Comparison of ENCODE assay signal across 8 mouse cellular contexts in genomic region chr10:38553688-38554680, GRCm38 (mm10).
DNase-seq lines count a peak whose midpoint lies in the region; ATAC-seq lines count a peak whose summit lies in the region.

No protein-coding gene starts in this region.

- peak overlapping the region; percentile 26 for H3K9ac ChIP-seq in forebrain, embryonic 15.5 days (replicated peaks)
- H3K9ac ChIP-seq in hindbrain, embryonic 11.5 days (ENCODE audit: low read depth, low read length) = peak overlapping the region; percentile 7; the same call in 1 of the 2 replicates

- WGBS in forebrain, embryonic 15.5 days = 3% methylated on average over 18 of the region's 18 CpGs
- 5% methylated on average over 18 of the region's 18 CpGs for WGBS in hindbrain, embryonic 11.5 days

- peak overlapping the region; percentile 49 for H3K4me2 ChIP-seq in forebrain, embryonic 15.5 days (replicated peaks)
- H3K4me2 ChIP-seq in hindbrain, embryonic 11.5 days (replicated peaks; ENCODE audit: low read depth, low read length) = peak overlapping the region; percentile 31

- no peaks in the 10 kb centered on the region for H3K9me3 ChIP-seq in forebrain, embryonic 15.5 days
- no peaks in the 10 kb centered on the region for H3K9me3 ChIP-seq in hindbrain, embryonic 11.5 days (ENCODE audit: control insufficient read depth, low read length)

- H3K4me1 ChIP-seq in forebrain, embryonic 15.5 days = peaks cover 19% of the 10 kb centered on the region
- no peaks in the 10 kb centered on the region for H3K4me1 ChIP-seq in hindbrain, embryonic 11.5 days (replicated peaks; ENCODE audit: control insufficient read depth, insufficient read depth, low read length)

- peak; percentile 24 for DNase-seq in A20 (ENCODE audit: low read depth, low spot score)
- DNase-seq in c-Kit-positive CD71-negative TER-119-negative erythroid progenitor cells, embryonic 14.5 days (ENCODE audit: low read depth) = peak; percentile 3
- DNase-seq in hindbrain, embryonic 11.5 days (ENCODE audit: low spot score) = peak; percentile 84
- peak; percentile 25 to 55 for DNase-seq in left cerebral cortex, postnatal 10 days (ENCODE audit: extremely low spot score in 1 of 2, low spot score in 2 of 2)
- DNase-seq in mesoderm, embryonic 11.5 days (ENCODE audit: low read depth, low spot score) = peak; percentile 88
- peak; percentile 25 for DNase-seq in skeletal muscle tissue, adult 2 months (ENCODE audit: low read depth, low spot score)
- no peak for DNase-seq in spleen, postnatal 36 days (ENCODE audit: low spot score in 2 of 2)

- intact Hi-C loops in left cerebral cortex, postnatal 10 days (cut with DNase I) = loop anchor here (5.0 to 10.0 kb wide), 3 partner anchors 491 to 1482 kb away; partner anchors contain the start of gene Marcks

- no peaks in the 10 kb centered on the region for H3K36me3 ChIP-seq in forebrain, embryonic 15.5 days
- no peaks in the 10 kb centered on the region for H3K36me3 ChIP-seq in hindbrain, embryonic 11.5 days (ENCODE audit: control insufficient read depth, insufficient read depth, low read length)

- H3K27me3 ChIP-seq in forebrain, embryonic 15.5 days = no peaks in the 10 kb centered on the region
- H3K27me3 ChIP-seq in hindbrain, embryonic 11.5 days (ENCODE audit: control insufficient read depth, insufficient read depth, low read length) = no peaks in the 10 kb centered on the region

- H3K27ac ChIP-seq in forebrain, embryonic 15.5 days (replicated peaks) = peak overlapping the region; percentile 80
- peak overlapping the region; percentile 92 for H3K27ac ChIP-seq in hindbrain, embryonic 11.5 days (ENCODE audit: low read depth, low read length)

- ATAC-seq in forebrain, embryonic 15.5 days (replicated peaks) = peak; percentile 96
- ATAC-seq in hindbrain, embryonic 11.5 days (ENCODE audit: low FRiP score) = peak; percentile 96

- H3K4me3 ChIP-seq in forebrain, embryonic 15.5 days = peak overlapping the region; percentile 33
- peak overlapping the region; percentile 12; the same call in 1 of the 2 replicates for H3K4me3 ChIP-seq in hindbrain, embryonic 11.5 days (ENCODE audit: low read depth, low read length)

Comparison
In these comparisons a context has a peak if more than half of its experiments do, and no peak if none do; other contexts are left out.
1. DNase-seq: peak in A20 (single experiment), c-Kit-positive CD71-negative TER-119-negative erythroid progenitor cells, embryonic 14.5 days (single experiment), hindbrain, embryonic 11.5 days (single experiment), left cerebral cortex, postnatal 10 days (2 of 2), mesoderm, embryonic 11.5 days (single experiment) and skeletal muscle tissue, adult 2 months (single experiment); none in spleen, postnatal 36 days (0 of 2).